Mouse (Mus musculus) intestine, embryonic 14.5 days (tissue): Measurements from ENCODE around the gene Sfxn3. TPM values are rescaled to one million over a fixed set of nuclear protein-coding genes. Genes with fewer than 3 reads are reported as not detected.

Source experiments
- ATAC-seq: fragments of 200-750 bp; cut with Nextera tagmentation; replicated peaks from 2 replicates; pipeline ENCODE4 v1.8.0; 2017; ENCODE audit warnings: low read depth, moderate number of reproducible peaks, moderate TSS enrichment, moderate library complexity; ENCODE audit not compliant: low FRiP score, low TSS enrichment
- DNase-seq: peaks from one replicate; pipeline ENCODE4 v3.0.0-alpha.2; 2018; ENCODE audit warnings: low spot score
- H3K27ac ChIP-seq: fragments of 300-500 bp; sonication (generic); 2 replicates; pipeline ENCODE4 v1.5.1; 2014; ENCODE audit warnings: low read depth, mild to moderate bottlenecking, control low read depth
- H3K27me3 ChIP-seq: fragments of 300-500 bp; sonication (generic); replicated peaks from 2 replicates; pipeline ENCODE4 v1.6.1; 2014; ENCODE audit warnings: low read length, control low read depth; ENCODE audit not compliant: control insufficient read depth, insufficient read depth
- H3K36me3 ChIP-seq: fragments of 300-500 bp; sonication (generic); 2 replicates; pipeline ENCODE4 v1.6.1; 2014; ENCODE audit warnings: low read length, control low read depth; ENCODE audit not compliant: control insufficient read depth, insufficient read depth
- H3K4me1 ChIP-seq: fragments of 300-500 bp; sonication (generic); replicated peaks from 2 replicates; pipeline ENCODE4 v1.6.1; 2014; ENCODE audit warnings: low read length, control low read depth, mixed read lengths; ENCODE audit not compliant: control insufficient read depth, insufficient read depth
- H3K4me2 ChIP-seq: fragments of 300-500 bp; sonication (generic); 2 replicates; pipeline ENCODE4 v1.6.1; 2014; ENCODE audit warnings: low read length
- H3K4me3 ChIP-seq: fragments of 300-500 bp; sonication (generic); 2 replicates; pipeline ENCODE4 v1.5.1; 2014; ENCODE audit warnings: low read depth, low read length, control low read depth, mixed read lengths
- H3K9ac ChIP-seq: fragments of 300-500 bp; sonication (generic); 2 replicates; pipeline ENCODE4 v1.6.1; 2014; ENCODE audit warnings: mild to moderate bottlenecking, low read length
- H3K9me3 ChIP-seq: fragments of 300-500 bp; sonication (generic); 2 replicates; pipeline ENCODE4 v1.6.1; 2016; ENCODE audit warnings: low read length, control low read depth; ENCODE audit not compliant: control insufficient read depth
- WGBS: fragments of 180-500 bp; shearing (Covaris S2); extraction: QIAGEN DNeasy Blood & Tissue Kit; methylation state at CpG from one replicate; pipeline ENCODE4 v1.1.7; 2014; 5-methylcytosine and 5-hydroxymethylcytosine counted together
- polyA plus RNA-seq: library from polyadenylated mRNA; unstranded; fragments of >200 nt; fragmentation: Nextera tagmentation; extraction: Ambion mirVana; gene quantifications from 2 replicates; pipeline ENCODE4 v1.2.1, GENCODE M21; 2014

Gene Sfxn3
- polyA plus RNA-seq, 1 experiment from 2014 or later, result 24.5 TPM

GRCm38 (mm10) chr19:45080711-45081110 is 33.4 kb downstream of the Sfxn3 start:
- ATAC-seq (no peak), DNase-seq (no peak)
- Histone ChIP-seq H3K4me1 (peaks cover 38% of the 10 kb centered on the region), H3K36me3 (no peaks in the 10 kb centered on the region), H3K9ac (no peak overlapping the region), H3K27me3 (peaks cover 70% of the 10 kb centered on the region), H3K9me3 (no peaks in the 10 kb centered on the region), H3K4me3 (peak overlapping the region; percentile 21), H3K4me2 (peak overlapping the region; percentile 48), H3K27ac (no peak overlapping the region)
- WGBS, result 2% methylated on average over 17 of the region's 17 CpGs

- WGBS, result under 1% methylated on average over 5 of the region's 5 CpGs
- peaks cover 33% of the 10 kb centered on the region for H3K4me1 ChIP-seq
- H3K9me3 ChIP-seq, result no peaks in the 10 kb centered on the region
- peak overlapping the region; percentile 20; the same call in 1 of the 2 replicates for H3K4me2 ChIP-seq
- ATAC-seq (no peak), DNase-seq (peak; percentile 94)
- no peak overlapping the region for H3K9ac ChIP-seq
- no peak overlapping the region for H3K4me3 ChIP-seq
- H3K27me3 ChIP-seq, result peaks cover 70% of the 10 kb centered on the region
- no peak overlapping the region for H3K27ac ChIP-seq
- H3K36me3 ChIP-seq, result no peaks in the 10 kb centered on the region
Observed at GRCm38 (mm10) chr19:45081279-45081678, 34.0 kb downstream of the Sfxn3 start.

- no peak overlapping the region for H3K9ac ChIP-seq
- H3K4me2 ChIP-seq, result no peak overlapping the region
- ATAC-seq (no peak), DNase-seq (peak; percentile 77)
- no peak overlapping the region for H3K4me3 ChIP-seq
- 24% methylated on average over 11 of the region's 11 CpGs for WGBS
- no peaks in the 10 kb centered on the region for H3K9me3 ChIP-seq
- no peak overlapping the region for H3K27ac ChIP-seq
- H3K4me1 ChIP-seq, result peaks cover 25% of the 10 kb centered on the region
- H3K36me3 ChIP-seq, result no peaks in the 10 kb centered on the region
- H3K27me3 ChIP-seq, result peaks cover 70% of the 10 kb centered on the region
Observed at GRCm38 (mm10) chr19:45081841-45082550, 34.7 kb downstream of the Sfxn3 start.

- WGBS, result 19% methylated on average over 11 of the region's 11 CpGs
- H3K9me3 ChIP-seq, result no peaks in the 10 kb centered on the region
- H3K4me1 ChIP-seq, result no peaks in the 10 kb centered on the region
- peak; percentile 89 for DNase-seq
- ATAC-seq, result no peak
- no peaks in the 10 kb centered on the region for H3K36me3 ChIP-seq
- H3K27ac ChIP-seq, result no peak overlapping the region
- no peak overlapping the region for H3K4me2 ChIP-seq
- H3K4me3 ChIP-seq, result no peak overlapping the region
- H3K27me3 ChIP-seq, result peaks cover 27% of the 10 kb centered on the region
- no peak overlapping the region for H3K9ac ChIP-seq
Observed at GRCm38 (mm10) chr19:45097868-45098267, 50.6 kb downstream of the Sfxn3 start.

GRCm38 (mm10) chr19:45100486-45101270 is 53.4 kb downstream of the Sfxn3 start:
- H3K4me3 ChIP-seq, result no peak overlapping the region
- no peak overlapping the region for H3K27ac ChIP-seq
- H3K36me3 ChIP-seq, result no peaks in the 10 kb centered on the region
- no peak overlapping the region for H3K4me2 ChIP-seq
- no peaks in the 10 kb centered on the region for H3K9me3 ChIP-seq
- no peaks in the 10 kb centered on the region for H3K4me1 ChIP-seq
- DNase-seq (no peak), ATAC-seq (no peak)
- no peak overlapping the region for H3K9ac ChIP-seq
- 73% methylated on average over 8 of the region's 8 CpGs for WGBS
- H3K27me3 ChIP-seq, result peaks cover 54% of the 10 kb centered on the region

- Histone ChIP-seq H3K27me3 (peaks cover 55% of the 10 kb centered on the region), H3K27ac (no peak overlapping the region), H3K9ac (no peak overlapping the region), H3K36me3 (no peaks in the 10 kb centered on the region), H3K4me3 (no peak overlapping the region), H3K4me1 (no peaks in the 10 kb centered on the region), H3K4me2 (no peak overlapping the region), H3K9me3 (no peaks in the 10 kb centered on the region)
- DNase-seq (no peak), ATAC-seq (no peak)
- 44% methylated on average over 1 of the region's 1 CpGs for WGBS
Observed at GRCm38 (mm10) chr19:45105591-45105990, 58.3 kb downstream of the Sfxn3 start.

Other genes with a start within 250 kb of the Sfxn3 start
- gene Slf2, start 116.4 kb upstream of the Sfxn3 start, polyA plus RNA-seq, result 54.1 and 60.8 TPM in 2 replicates
- gene Sema4g, start 58.4 kb upstream of the Sfxn3 start, polyA plus RNA-seq, result 14.5 and 16.3 TPM in 2 replicates
- gene Twnk, start 41.8 kb upstream of the Sfxn3 start, polyA plus RNA-seq, result 16.7 and 18.4 TPM in 2 replicates
- 65.4 and 70.3 TPM in 2 replicates for gene Mrpl43, start 41.1 kb upstream of the Sfxn3 start, polyA plus RNA-seq
- 50.6 and 52.1 TPM in 2 replicates for gene Lzts2, start 33.1 kb upstream of the Sfxn3 start, polyA plus RNA-seq
- gene Pdzd7, start 1.8 kb upstream of the Sfxn3 start, polyA plus RNA-seq, result 0.42 and 0.55 TPM in 2 replicates
- 0.69 and 1.8 TPM in 2 replicates for gene Kazald1, start 27.7 kb downstream of the Sfxn3 start, polyA plus RNA-seq
- 0.16 TPM in 1 of 2 replicates, not detected in the other for gene Tlx1, start 103.2 kb downstream of the Sfxn3 start, polyA plus RNA-seq
- gene Lbx1, start 188.3 kb downstream of the Sfxn3 start, polyA plus RNA-seq, result not detected in 2 replicates